Mouse (Mus musculus) lung, postnatal 0 days (tissue): Measurements from ENCODE around the gene Cort. TPM values are rescaled to one million over a fixed set of nuclear protein-coding genes. Genes with fewer than 3 reads are reported as not detected.
"Not testable (repeated sequence)": the region's sequence is repeated elsewhere in the genome, so short reads cannot be mapped to it uniquely, and the experiment has no call there.

Experiments
- ATAC-seq: fragments of 200-750 bp; cut with Nextera tagmentation; 2 replicates; pipeline ENCODE4 v1.8.0; 2017; ENCODE audit warnings: moderate library complexity
- DNase-seq: peaks from one replicate; pipeline ENCODE4 v3.0.0-alpha.2; 2016; ENCODE audit warnings: low spot score
- H3K27ac ChIP-seq: fragments of 300-500 bp; sonication (generic); 2 replicates; pipeline ENCODE4 v1.5.1; 2014; ENCODE audit warnings: antibody characterized with exemption, mild to moderate bottlenecking, low read length, mixed read lengths
- H3K27me3 ChIP-seq: fragments of 300-500 bp; sonication (generic); replicated peaks from 2 replicates; pipeline ENCODE4 v1.6.1; 2014; ENCODE audit warnings: low read length, mixed read lengths; ENCODE audit not compliant: insufficient read depth
- H3K36me3 ChIP-seq: fragments of 300-500 bp; sonication (generic); 2 replicates; pipeline ENCODE4 v1.6.1; 2014; ENCODE audit warnings: low read length, mixed read lengths; ENCODE audit not compliant: insufficient read depth
- H3K4me1 ChIP-seq: fragments of 300-500 bp; sonication (generic); 2 replicates; pipeline ENCODE4 v1.6.1; 2014; ENCODE audit warnings: antibody characterized with exemption, low read depth, low read length, mixed read lengths; ENCODE audit not compliant: insufficient read depth
- H3K4me2 ChIP-seq: fragments of 300-500 bp; sonication (generic); replicated peaks from 2 replicates; pipeline ENCODE4 v1.6.1; 2014; ENCODE audit warnings: low read depth, mild to moderate bottlenecking, low read length, moderate library complexity, mixed read lengths
- H3K4me3 ChIP-seq: fragments of 300-500 bp; sonication (generic); 2 replicates; pipeline ENCODE4 v1.5.1; 2014; ENCODE audit warnings: low read depth, low read length
- H3K9ac ChIP-seq: fragments of 300-500 bp; sonication (generic); replicated peaks from 2 replicates; pipeline ENCODE4 v1.6.1; 2014; ENCODE audit warnings: low read depth, mild to moderate bottlenecking
- H3K9me3 ChIP-seq: fragments of 300-500 bp; sonication (generic); 2 replicates; pipeline ENCODE4 v1.6.1; 2016; ENCODE audit warnings: low read length, mixed read lengths
- CTCF ChIP-seq: IDR thresholded peaks from 2 replicates; pipeline ENCODE4 v1.5.1; 2016; ENCODE audit warnings: antibody characterized with exemption, mild to moderate bottlenecking
- EP300 ChIP-seq: IDR thresholded peaks from 2 replicates; pipeline ENCODE4 v1.6.1; 2016; ENCODE audit warnings: antibody characterized with exemption, mild to moderate bottlenecking, control low read depth
- whole genome bisulfite sequencing: fragments of 180-500 bp; shearing (Covaris S2); extraction: QIAGEN DNeasy Blood & Tissue Kit; methylation state at CpG from one replicate; pipeline ENCODE4 v1.1.7; 2014; 5-methylcytosine and 5-hydroxymethylcytosine counted together
- polyA plus RNA-seq: library from polyadenylated mRNA; unstranded; fragments of >200 nt; fragmentation: Nextera tagmentation; extraction: Ambion mirVana; gene quantifications from 2 replicates; pipeline ENCODE4 v1.2.1, GENCODE M21; 2015

Gene Cort
- polyA plus RNA-seq, 1 experiment from 2014 or later: 0.18 TPM

- ATAC-seq (no peak), DNase-seq (no peak)
- Histone ChIP-seq H3K4me1 (no peaks in the 10 kb centered on the region), H3K36me3 (no peaks in the 10 kb centered on the region), H3K4me3 (no peak overlapping the region), H3K9ac (no peak overlapping the region), H3K4me2 (no peak overlapping the region), H3K9me3 (no peaks in the 10 kb centered on the region), H3K27ac (no peak overlapping the region), H3K27me3 (no peaks in the 10 kb centered on the region)
- 88% methylated on average over 23 of the region's 23 CpGs for WGBS
- TF ChIP-seq CTCF (no peak), EP300 (no peak)
Measured at GRCm38 (mm10) chr4:149131021-149131752, 4.6 kb upstream of the Cort start.

- Histone ChIP-seq H3K4me3 (no peak overlapping the region), H3K9me3 (no peaks in the 10 kb centered on the region), H3K27ac (no peak overlapping the region), H3K4me2 (no peak overlapping the region), H3K4me1 (no peaks in the 10 kb centered on the region), H3K27me3 (no peaks in the 10 kb centered on the region), H3K9ac (no peak overlapping the region), H3K36me3 (no peaks in the 10 kb centered on the region)
- 69% methylated on average over 18 of the region's 18 CpGs for WGBS
- DNase-seq (no peak), ATAC-seq (no peak)
- TF ChIP-seq EP300 (no peak), CTCF (no peak)
Measured at GRCm38 (mm10) chr4:149128467-149128866, 1.9 kb upstream of the Cort start.

- no peak for DNase-seq
- H3K9ac ChIP-seq: no peak overlapping the region
- no peak overlapping the region for H3K27ac ChIP-seq
- H3K9me3 ChIP-seq: no peaks in the 10 kb centered on the region
- no peak for ATAC-seq
- no peaks in the 10 kb centered on the region for H3K27me3 ChIP-seq
- no peaks in the 10 kb centered on the region for H3K36me3 ChIP-seq
- no peak overlapping the region for H3K4me2 ChIP-seq
- TF ChIP-seq EP300 (no peak), CTCF (no peak)
- H3K4me1 ChIP-seq: no peaks in the 10 kb centered on the region
- H3K4me3 ChIP-seq: no peak overlapping the region
- 67% methylated on average over 6 of the region's 6 CpGs for WGBS
Measured at GRCm38 (mm10) chr4:149126115-149126509, 451 bp downstream of the Cort start.

- WGBS: 66% methylated on average over 11 of the region's 11 CpGs
- TF ChIP-seq EP300 (no peak), CTCF (no peak)
- Histone ChIP-seq H3K9me3 (no peaks in the 10 kb centered on the region), H3K4me1 (no peaks in the 10 kb centered on the region), H3K4me3 (no peak overlapping the region), H3K27ac (no peak overlapping the region), H3K4me2 (no peak overlapping the region), H3K36me3 (no peaks in the 10 kb centered on the region), H3K9ac (no peak overlapping the region), H3K27me3 (no peaks in the 10 kb centered on the region)
- DNase-seq (no peak), ATAC-seq (no peak)
Measured at GRCm38 (mm10) chr4:149125341-149126114, 1.0 kb downstream of the Cort start.

- Histone ChIP-seq H3K9ac (no peak overlapping the region), H3K4me2 (no peak overlapping the region), H3K27ac (no peak overlapping the region), H3K9me3 (no peaks in the 10 kb centered on the region), H3K4me1 (no peaks in the 10 kb centered on the region), H3K4me3 (no peak overlapping the region), H3K36me3 (no peaks in the 10 kb centered on the region), H3K27me3 (no peaks in the 10 kb centered on the region)
- TF ChIP-seq EP300: no peak
- TF ChIP-seq CTCF: no peak
- WGBS: 55% methylated on average over 5 of the region's 5 CpGs
- DNase-seq (no peak), ATAC-seq (no peak)
Measured at GRCm38 (mm10) chr4:149123432-149123831, 3.1 kb downstream of the Cort start.

- H3K4me2 ChIP-seq, ATAC-seq, DNase-seq, H3K9me3 ChIP-seq, H3K4me3 ChIP-seq, H3K27ac ChIP-seq, H3K4me1 ChIP-seq, H3K9ac ChIP-seq, H3K36me3 ChIP-seq, H3K27me3 ChIP-seq: not testable (repeated sequence)
- WGBS: 77% methylated on average over 12 of the region's 12 CpGs
Measured at GRCm38 (mm10) chr4:149119978-149120562, 6.5 kb downstream of the Cort start.
